Mouse (Mus musculus) midbrain, embryonic 10.5 days (tissue): ENCODE measurements around the gene Mamld1. TPM values are rescaled to one million over a fixed set of nuclear protein-coding genes. Genes with fewer than 3 reads are reported as not detected.
"Not testable (repeated sequence)": the region's sequence is repeated elsewhere in the genome, so short reads cannot be mapped to it uniquely, and the experiment has no call there.

ENCODE experiments used
- DNase-seq: peaks from one replicate; pipeline ENCODE4 v3.0.0-alpha.2; 2017; ENCODE audit warnings: low spot score
- H3K27ac ChIP-seq: fragments of 300-500 bp; sonication (generic); replicated peaks from 2 replicates; pipeline ENCODE4 v1.5.1; 2016; ENCODE audit warnings: mild to moderate bottlenecking
- H3K27me3 ChIP-seq: fragments of 300-500 bp; sonication (generic); 2 replicates; pipeline ENCODE4 v1.6.1; 2016; ENCODE audit warnings: low read depth, mild to moderate bottlenecking; ENCODE audit not compliant: poor library complexity, severe bottlenecking
- H3K36me3 ChIP-seq: fragments of 300-500 bp; sonication (generic); 2 replicates; pipeline ENCODE4 v1.6.1; 2016; ENCODE audit warnings: mild to moderate bottlenecking, moderate library complexity
- H3K4me1 ChIP-seq: fragments of 300-500 bp; sonication (generic); 2 replicates; pipeline ENCODE4 v1.6.1; 2016
- H3K4me3 ChIP-seq: fragments of 300-500 bp; sonication (generic); 2 replicates; pipeline ENCODE4 v1.5.1; 2016; ENCODE audit warnings: mild to moderate bottlenecking, moderate library complexity
- H3K9me3 ChIP-seq: fragments of 300-500 bp; sonication (generic); replicated peaks from 2 replicates; pipeline ENCODE4 v1.6.1; 2016; ENCODE audit warnings: mild to moderate bottlenecking
- WGBS: fragments of 180-500 bp; shearing (Covaris S2); methylation state at CpG from one replicate; pipeline ENCODE4 v1.1.7; 2016; 5-methylcytosine and 5-hydroxymethylcytosine counted together
- polyA plus RNA-seq: library from polyadenylated mRNA; unstranded; fragments of >200 nt; fragmentation: Nextera tagmentation; extraction: Ambion mirVana; gene quantifications from 2 replicates; pipeline ENCODE4 v1.2.1, GENCODE M21; 2016

Mamld1 gene
- polyA plus RNA-seq, result 2.4 and 4.1 TPM in 2 replicates

GRCm38 (mm10) chrX:71049864-71050576 is at the start of gene Mamld1:
Gene Mamld1 (plus strand): TSS chrX:71050256.
- no peaks in the 10 kb centered on the region for H3K36me3 ChIP-seq
- DNase-seq, result peak; percentile 59
- WGBS, result 24% methylated on average over 45 of the region's 50 CpGs
- H3K4me1 ChIP-seq, result peaks cover 28% of the 10 kb centered on the region
- H3K27ac ChIP-seq, result peak within 1 kb of the TSS; percentile 89
- H3K27me3 ChIP-seq, result peaks cover 56% of the 10 kb centered on the region
- H3K9me3 ChIP-seq, result no peaks in the 10 kb centered on the region; the same call in 1 of the 2 replicates
- peak within 1 kb of the TSS; percentile 60 for H3K4me3 ChIP-seq

GRCm38 (mm10) chrX:71024718-71025117 is 25.3 kb upstream of the Mamld1 start:
- H3K4me3 ChIP-seq, result no peak overlapping the region
- no peak overlapping the region for H3K27ac ChIP-seq
- DNase-seq, result no peak
- H3K4me1 ChIP-seq, result no peaks in the 10 kb centered on the region
- H3K27me3 ChIP-seq, result peaks cover 16% of the 10 kb centered on the region; the same call in 1 of the 2 replicates
- H3K36me3 ChIP-seq, result no peaks in the 10 kb centered on the region
- no peaks in the 10 kb centered on the region for H3K9me3 ChIP-seq

- no peak overlapping the region for H3K27ac ChIP-seq
- no peak for DNase-seq
- 80% methylated on average over 4 of the region's 4 CpGs for WGBS
Observed at GRCm38 (mm10) chrX:71028007-71028406, 22.0 kb upstream of the Mamld1 start.

GRCm38 (mm10) chrX:71028976-71029375 is 21.1 kb upstream of the Mamld1 start:
- H3K9me3 ChIP-seq, H3K36me3 ChIP-seq, DNase-seq, H3K4me1 ChIP-seq, H3K27ac ChIP-seq, H3K4me3 ChIP-seq: not testable (repeated sequence)
- H3K27me3 ChIP-seq, result peaks cover 16% of the 10 kb centered on the region; the same call in 1 of the 2 replicates
- WGBS, result 84% methylated on average over 1 of the region's 1 CpGs

More at GRCm38 (mm10) chrX:71028007-71028406, 22.0 kb upstream of the Mamld1 start:
- H3K4me1 ChIP-seq, result no peaks in the 10 kb centered on the region
- no peaks in the 10 kb centered on the region for H3K36me3 ChIP-seq
- peaks cover 16% of the 10 kb centered on the region; the same call in 1 of the 2 replicates for H3K27me3 ChIP-seq
- H3K9me3 ChIP-seq, result no peaks in the 10 kb centered on the region
- no peak overlapping the region for H3K4me3 ChIP-seq

- Histone ChIP-seq H3K27me3 (peaks cover 56% of the 10 kb centered on the region), H3K9me3 (no peaks in the 10 kb centered on the region; the same call in 1 of the 2 replicates), H3K4me1 (peaks cover 28% of the 10 kb centered on the region), H3K4me3 (peak overlapping the region; percentile 60), H3K27ac (peak overlapping the region; percentile 89), H3K36me3 (no peaks in the 10 kb centered on the region)
- peak; percentile 28 for DNase-seq
- WGBS, result 15% methylated on average over 26 of the region's 26 CpGs
Observed at GRCm38 (mm10) chrX:71050677-71051311, 738 bp downstream of the Mamld1 start.

- WGBS, result 30% methylated on average over 30 of the region's 30 CpGs
- H3K9me3 ChIP-seq, result no peaks in the 10 kb centered on the region; the same call in 1 of the 2 replicates
- H3K27me3 ChIP-seq, result peaks cover 57% of the 10 kb centered on the region
- H3K27ac ChIP-seq, result peak overlapping the region; percentile 89
- no peaks in the 10 kb centered on the region for H3K36me3 ChIP-seq
- peaks cover 28% of the 10 kb centered on the region for H3K4me1 ChIP-seq
- DNase-seq, result peak; percentile 67
- H3K4me3 ChIP-seq, result peak overlapping the region; percentile 60
Observed at GRCm38 (mm10) chrX:71051361-71052114, 1.5 kb downstream of the Mamld1 start.

- H3K27ac ChIP-seq, result peak overlapping the region; percentile 89
Observed at GRCm38 (mm10) chrX:71052115-71052478, 2.0 kb downstream of the Mamld1 start.

GRCm38 (mm10) chrX:71052481-71053216 is 2.6 kb downstream of the Mamld1 start:
- Histone ChIP-seq H3K4me3 (peak overlapping the region; percentile 60), H3K4me1 (peaks cover 28% of the 10 kb centered on the region), H3K27ac (peak overlapping the region; percentile 89), H3K9me3 (no peaks in the 10 kb centered on the region; the same call in 1 of the 2 replicates), H3K36me3 (no peaks in the 10 kb centered on the region), H3K27me3 (peaks cover 53% of the 10 kb centered on the region)
- 26% methylated on average over 8 of the region's 8 CpGs for WGBS
- DNase-seq, result peak; percentile 47

More at GRCm38 (mm10) chrX:71052115-71052478, 2.0 kb downstream of the Mamld1 start:
- Histone ChIP-seq H3K4me3 (peak overlapping the region; percentile 60), H3K36me3 (no peaks in the 10 kb centered on the region), H3K9me3 (no peaks in the 10 kb centered on the region; the same call in 1 of the 2 replicates), H3K27me3 (peaks cover 56% of the 10 kb centered on the region), H3K4me1 (peaks cover 28% of the 10 kb centered on the region)
- peak; percentile 78 for DNase-seq
- WGBS, result 15% methylated on average over 19 of the region's 19 CpGs

- Histone ChIP-seq H3K4me3 (peak overlapping the region; percentile 60; the same call in 1 of the 2 replicates), H3K4me1 (peaks cover 28% of the 10 kb centered on the region), H3K27ac (peak overlapping the region; percentile 89), H3K27me3 (peaks cover 53% of the 10 kb centered on the region), H3K9me3 (no peaks in the 10 kb centered on the region; the same call in 1 of the 2 replicates), H3K36me3 (no peaks in the 10 kb centered on the region)
- 50% methylated on average over 5 of the region's 5 CpGs for WGBS
- DNase-seq, result peak; percentile 18
Observed at GRCm38 (mm10) chrX:71053246-71053645, 3.2 kb downstream of the Mamld1 start.

GRCm38 (mm10) chrX:71056968-71057367 is 6.9 kb downstream of the Mamld1 start:
- no peaks in the 10 kb centered on the region for H3K9me3 ChIP-seq
- no peaks in the 10 kb centered on the region for H3K36me3 ChIP-seq
- DNase-seq, result no peak
- H3K27me3 ChIP-seq, result peaks cover 31% of the 10 kb centered on the region
- H3K4me1 ChIP-seq, result peaks cover 13% of the 10 kb centered on the region; the same call in 1 of the 2 replicates
- H3K4me3 ChIP-seq, result no peak overlapping the region
- WGBS, result 85% methylated on average over 2 of the region's 2 CpGs
- H3K27ac ChIP-seq, result no peak overlapping the region

GRCm38 (mm10) chrX:71085092-71085807 is 35.2 kb downstream of the Mamld1 start:
- WGBS, result 79% methylated on average over 4 of the region's 4 CpGs
- H3K27ac ChIP-seq, result no peak overlapping the region

More at GRCm38 (mm10) chrX:71085092-71085807, 35.2 kb downstream of the Mamld1 start:
- Histone ChIP-seq H3K27me3 (0 out of 2 replicates have a peak, but pooled peaks cover 4% of the 10 kb centered on the region), H3K9me3 (no peaks in the 10 kb centered on the region), H3K4me3 (no peak overlapping the region), H3K36me3 (no peaks in the 10 kb centered on the region), H3K4me1 (no peaks in the 10 kb centered on the region)
- DNase-seq, result no peak
